Mouse (Mus musculus) G1E (cell line): ENCODE data around the gene Trp53bp1. TPM values are rescaled to one million over a fixed set of nuclear protein-coding genes. Genes with fewer than 3 reads are reported as not detected.
A peak's percentile ranks its signal among the peaks of the same experiment; 100 is the strongest.

Experiments
- ATAC-seq: 2 replicates; pipeline ENCODE4 v1.8.0; 2016; ENCODE audit warnings: mild to moderate bottlenecking; ENCODE audit not compliant: insufficient number of reproducible peaks, poor library complexity, low FRiP score, severe bottlenecking; ENCODE audit errors: extremely low read depth
- DNase-seq: peaks from one replicate; pipeline ENCODE4 v3.0.0; 2012; ENCODE audit warnings: low spot score
- H3K27me3 ChIP-seq: 2 replicates; pipeline ENCODE4 v1.6.1; 2012; ENCODE audit warnings: mild to moderate bottlenecking, low read length, inconsistent platforms; ENCODE audit not compliant: insufficient read depth
- H3K36me3 ChIP-seq: replicated peaks from 2 replicates; pipeline ENCODE3; 2012; ENCODE audit warnings: mild to moderate bottlenecking, inconsistent platforms
- H3K4me1 ChIP-seq: 2 replicates; pipeline ENCODE4 v1.6.1; 2012; ENCODE audit warnings: low read depth, low read length, inconsistent platforms, mixed read lengths; ENCODE audit not compliant: insufficient read depth
- H3K4me3 ChIP-seq: 2 replicates; pipeline ENCODE4 v1.5.1; 2012; ENCODE audit warnings: low read depth, mild to moderate bottlenecking, inconsistent platforms, low read length, moderate library complexity, mixed read lengths
- H3K9me3 ChIP-seq: replicated peaks from 2 replicates; pipeline ENCODE4 v1.6.1; 2012; ENCODE audit warnings: inconsistent platforms
- CTCF ChIP-seq: IDR thresholded peaks from 2 replicates; pipeline ENCODE4 v1.5.1; 2012; ENCODE audit warnings: low read depth, low read length, inconsistent platforms, mixed read lengths
- GATA1 ChIP-seq: IDR thresholded peaks from 2 replicates; pipeline ENCODE4 v1.6.1; 2012; ENCODE audit warnings: borderline replicate concordance, low read length, inconsistent platforms, mixed read lengths
- GATA2 ChIP-seq: IDR thresholded peaks from 2 replicates; pipeline ENCODE4 v1.6.1; 2012; ENCODE audit warnings: low read depth, low read length, inconsistent platforms, borderline replicate concordance
- POLR2AphosphoS5 ChIP-seq: IDR thresholded peaks from 2 replicates; pipeline ENCODE4 v1.6.1; 2012; ENCODE audit warnings: low read depth, low read length, inconsistent platforms; ENCODE audit not compliant: insufficient replicate concordance
- TAL1 ChIP-seq: conservative IDR thresholded peaks from 2 replicates; pipeline ENCODE4 v1.6.1; 2012; ENCODE audit warnings: low read depth, low read length, inconsistent platforms, mixed read lengths
- polyA plus RNA-seq: library from polyadenylated mRNA; stranded (reverse); fragments of >175 nt; gene quantifications from 2 replicates; pipeline ENCODE4 v1.2.3, GENCODE M21; 2012
- total RNA-seq, 2 experiments: library from RNA; stranded (forward) in 1 of 2; stranded (reverse) in 1 of 2; fragments of 200-1000 nt in 1 of 2; fragments of >200 nt in 1 of 2; fragmentation: Nextera tagmentation in 1 of 2; gene quantifications; 2 replicates each; pipeline ENCODE4 v1.2.3; 2014 to 2017

The Trp53bp1 gene
- total and polyA plus RNA-seq, 3 experiments = 20.1 to 41.1 (median 25.9) TPM

- no peak for ATAC-seq
- Histone ChIP-seq H3K27me3 (peaks cover 56% of the 10 kb centered on the region), H3K9me3 (no peaks in the 10 kb centered on the region), H3K4me3 (no peak overlapping the region), H3K4me1 (peaks cover 51% of the 10 kb centered on the region), H3K36me3 (peaks cover 3% of the 10 kb centered on the region)
- TF ChIP-seq CTCF = no peak
- no peak for TF ChIP-seq POLR2AphosphoS5
- no peak for TF ChIP-seq TAL1
- no peak for TF ChIP-seq GATA2
- TF ChIP-seq GATA1 = no peak
- DNase-seq = no peak
Observed at GRCm38 (mm10) chr2:121297701-121298100, 26.5 kb upstream of the Trp53bp1 start.

GRCm38 (mm10) chr2:121296754-121297231 lies 25.6 kb upstream of the Trp53bp1 start:
- H3K4me3 ChIP-seq = peak overlapping the region; percentile 65; the same call in 1 of the 2 replicates
- ATAC-seq = no peak
- H3K27me3 ChIP-seq = peaks cover 58% of the 10 kb centered on the region
- DNase-seq = no peak
- H3K9me3 ChIP-seq = no peaks in the 10 kb centered on the region
- H3K36me3 ChIP-seq = peaks cover 3% of the 10 kb centered on the region
- H3K4me1 ChIP-seq = peaks cover 52% of the 10 kb centered on the region
- no peak for TF ChIP-seq GATA1
- no peak for TF ChIP-seq GATA2
- no peak for TF ChIP-seq TAL1
- TF ChIP-seq POLR2AphosphoS5 = no peak
- no peak for TF ChIP-seq CTCF

- TF ChIP-seq CTCF (no peak), POLR2AphosphoS5 (no peak), GATA1 (no peak), GATA2 (no peak), TAL1 (no peak)
- Histone ChIP-seq H3K36me3 (peaks cover 3% of the 10 kb centered on the region), H3K9me3 (no peaks in the 10 kb centered on the region), H3K4me1 (peaks cover 53% of the 10 kb centered on the region), H3K27me3 (peaks cover 58% of the 10 kb centered on the region), H3K4me3 (peak overlapping the region; percentile 65)
- DNase-seq (peak; percentile 36), ATAC-seq (peak; percentile 30)
Observed at GRCm38 (mm10) chr2:121295608-121296571, 24.7 kb upstream of the Trp53bp1 start.

- Histone ChIP-seq H3K36me3 (peaks cover 3% of the 10 kb centered on the region), H3K27me3 (peaks cover 60% of the 10 kb centered on the region), H3K4me3 (peak overlapping the region; percentile 65), H3K4me1 (peaks cover 56% of the 10 kb centered on the region), H3K9me3 (no peaks in the 10 kb centered on the region)
- ATAC-seq (peak; percentile 38; the same call in 1 of the 2 replicates), DNase-seq (peak; percentile 53)
- no peak for TF ChIP-seq GATA2
- no peak for TF ChIP-seq CTCF
- TF ChIP-seq GATA1 = no peak
- TF ChIP-seq TAL1 = no peak
- TF ChIP-seq POLR2AphosphoS5 = no peak
Observed at GRCm38 (mm10) chr2:121294753-121295607, 23.8 kb upstream of the Trp53bp1 start.

- H3K4me1 ChIP-seq = peaks cover 62% of the 10 kb centered on the region
- peak; percentile 43 for ATAC-seq
- no peaks in the 10 kb centered on the region for H3K36me3 ChIP-seq
- peak; percentile 55 for DNase-seq
- no peaks in the 10 kb centered on the region for H3K9me3 ChIP-seq
- H3K4me3 ChIP-seq = peak overlapping the region; percentile 65; the same call in 1 of the 2 replicates
- H3K27me3 ChIP-seq = peaks cover 60% of the 10 kb centered on the region
- TF ChIP-seq TAL1 (no peak), GATA2 (no peak), GATA1 (no peak), CTCF (no peak), POLR2AphosphoS5 (no peak)
Observed at GRCm38 (mm10) chr2:121294182-121294581, 23.0 kb upstream of the Trp53bp1 start.

GRCm38 (mm10) chr2:121292316-121293013 lies 21.3 kb upstream of the Trp53bp1 start:
- Histone ChIP-seq H3K4me3 (no peak overlapping the region), H3K4me1 (peaks cover 57% of the 10 kb centered on the region), H3K27me3 (peaks cover 66% of the 10 kb centered on the region), H3K9me3 (no peaks in the 10 kb centered on the region), H3K36me3 (no peaks in the 10 kb centered on the region)
- ATAC-seq (no peak), DNase-seq (no peak)
- TF ChIP-seq POLR2AphosphoS5 (no peak), GATA2 (no peak), TAL1 (no peak), GATA1 (no peak), CTCF (no peak)
